Mouse (Mus musculus) neural tube, embryonic 10.5 days (tissue): ENCODE data around the gene Glt1d1.

Source experiments
- DNase-seq: peaks from one replicate; pipeline ENCODE4 v3.0.0-alpha.2; 2017; ENCODE audit warnings: low spot score; ENCODE audit errors: extremely low spot score

Glt1d1 gene

DNA sequence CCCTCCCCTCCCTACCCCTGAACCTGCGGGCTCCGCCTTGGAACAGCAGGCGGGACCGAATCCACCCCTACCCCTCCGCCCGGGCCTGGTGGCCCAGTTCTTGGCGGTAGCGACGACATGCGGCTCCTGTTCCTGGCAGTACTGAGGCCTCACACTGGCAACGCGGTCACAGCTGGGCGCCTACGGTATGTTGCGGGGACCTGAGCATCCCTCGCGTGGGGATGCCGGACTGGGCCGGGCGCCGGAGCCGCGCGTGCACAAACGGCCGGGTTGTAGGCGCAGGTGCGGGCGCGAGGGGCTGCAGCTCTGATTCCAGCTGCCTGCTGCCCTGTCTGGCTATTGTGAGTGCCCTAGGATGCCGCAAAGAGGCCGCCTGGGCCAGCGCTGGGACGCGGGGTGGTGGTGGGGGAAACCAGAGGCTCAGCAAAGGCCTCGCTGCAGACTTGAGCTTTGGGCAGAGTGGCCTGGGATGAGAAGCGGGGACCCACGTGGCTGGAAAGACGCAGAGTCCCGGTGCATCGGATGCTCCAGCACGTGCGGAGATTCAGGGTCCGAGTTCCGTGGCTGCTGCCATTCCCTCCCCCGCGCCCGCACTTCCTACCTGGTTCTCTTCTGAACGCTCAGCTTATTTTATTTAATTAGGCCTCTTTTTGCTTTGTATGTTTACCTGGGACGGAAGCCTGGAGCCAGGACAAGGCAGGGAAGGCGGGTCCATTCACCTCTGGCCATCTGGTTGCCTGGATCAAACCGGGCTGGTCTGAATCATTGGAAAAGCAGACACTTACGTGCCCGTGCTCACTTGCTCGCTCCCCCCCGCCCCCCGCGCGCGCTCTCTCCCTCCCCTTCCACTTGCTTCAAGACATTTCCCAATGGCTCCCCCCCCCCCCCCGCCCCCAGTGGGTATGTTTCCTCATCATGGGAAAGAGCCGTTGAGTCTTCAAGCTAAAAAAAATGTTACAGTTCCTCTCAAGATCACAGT lies at the start of gene Glt1d1, which contains the start of gene Slc15a4:
TSS of gene Glt1d1 (plus strand) at position 96 of the 979 bp plus-strand sequence.
TSS of gene Slc15a4 (minus strand) at position 731 of the 979 bp plus-strand sequence.
- DNase-seq, result peak; percentile 75

- DNase-seq, result no peak
Measured at GRCm38 (mm10) chr5:127583658-127584057, 48.4 kb upstream of the Glt1d1 start.

GRCm38 (mm10) chr5:127587854-127588253 lies 44.2 kb upstream of the Glt1d1 start:
- no peak for DNase-seq

DNA sequence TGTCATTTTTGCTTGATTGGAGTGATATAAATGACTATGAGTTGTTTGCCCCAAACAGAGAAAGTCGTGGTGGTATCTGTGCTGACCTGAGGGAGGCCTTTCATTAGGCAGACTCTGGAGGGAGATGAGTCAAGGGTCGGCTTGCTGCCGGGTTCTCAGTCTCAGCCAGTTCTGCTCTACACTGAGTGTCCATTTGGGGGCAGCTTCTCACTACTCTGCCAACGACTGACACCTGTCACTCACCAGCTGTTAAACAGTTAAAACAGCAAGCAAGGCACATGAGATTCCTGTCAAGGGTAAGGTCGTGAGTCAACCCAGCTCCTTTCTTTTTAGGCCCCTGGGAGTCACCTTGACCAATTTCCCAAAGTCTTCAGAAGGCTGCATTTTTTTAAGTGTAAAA lies 39.7 kb upstream of the Glt1d1 start:
- DNase-seq, result no peak

DNA sequence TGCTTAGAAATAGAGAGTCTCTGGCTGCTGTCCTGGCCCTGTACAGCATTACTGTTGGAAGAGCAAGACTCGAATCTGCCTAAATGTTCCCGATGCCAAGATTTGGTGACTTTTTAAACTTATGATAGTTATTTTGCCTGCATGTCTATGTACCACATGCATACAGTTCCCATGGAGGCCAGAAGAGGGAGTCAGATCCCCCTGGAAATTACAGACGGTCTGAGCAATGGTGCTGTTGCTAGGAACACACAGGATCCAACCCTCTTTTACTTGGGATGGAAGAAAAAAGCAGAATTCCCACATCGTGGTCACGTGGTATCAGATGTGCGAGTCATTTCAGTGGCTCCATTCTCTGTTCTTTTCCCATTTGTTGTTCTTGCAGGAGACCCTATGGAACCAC lies 39.2 kb upstream of the Glt1d1 start:
- DNase-seq, result no peak

GRCm38 (mm10) chr5:127595676-127596075 lies 36.4 kb upstream of the Glt1d1 start:
- no peak for DNase-seq

GRCm38 (mm10) chr5:127596862-127597261 lies 35.2 kb upstream of the Glt1d1 start:
- DNase-seq, result no peak

DNA sequence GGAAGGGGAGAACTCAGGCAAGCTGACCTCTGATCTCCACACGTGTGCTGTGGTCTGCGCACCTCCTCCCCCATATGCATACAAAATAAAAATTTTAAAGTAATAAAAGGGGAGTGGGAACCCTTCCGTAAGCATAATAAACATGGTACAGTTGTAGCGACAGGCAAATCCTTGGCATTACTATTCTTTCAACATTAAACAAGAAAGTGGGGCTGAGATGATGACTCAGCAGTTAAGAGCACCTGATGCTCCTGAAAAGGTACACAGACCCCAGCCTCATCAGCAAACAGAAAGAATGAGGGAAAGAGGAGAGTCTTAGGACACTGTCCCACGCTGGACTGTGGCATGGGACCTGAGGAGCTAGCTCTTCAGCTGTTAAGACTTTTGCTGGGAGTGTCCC lies 29.1 kb upstream of the Glt1d1 start:
- DNase-seq, result no peak

- no peak for DNase-seq
Measured at GRCm38 (mm10) chr5:127607507-127607906, 24.6 kb upstream of the Glt1d1 start.

- DNase-seq, result no peak
Measured at GRCm38 (mm10) chr5:127609191-127609714, 22.8 kb upstream of the Glt1d1 start.

DNA sequence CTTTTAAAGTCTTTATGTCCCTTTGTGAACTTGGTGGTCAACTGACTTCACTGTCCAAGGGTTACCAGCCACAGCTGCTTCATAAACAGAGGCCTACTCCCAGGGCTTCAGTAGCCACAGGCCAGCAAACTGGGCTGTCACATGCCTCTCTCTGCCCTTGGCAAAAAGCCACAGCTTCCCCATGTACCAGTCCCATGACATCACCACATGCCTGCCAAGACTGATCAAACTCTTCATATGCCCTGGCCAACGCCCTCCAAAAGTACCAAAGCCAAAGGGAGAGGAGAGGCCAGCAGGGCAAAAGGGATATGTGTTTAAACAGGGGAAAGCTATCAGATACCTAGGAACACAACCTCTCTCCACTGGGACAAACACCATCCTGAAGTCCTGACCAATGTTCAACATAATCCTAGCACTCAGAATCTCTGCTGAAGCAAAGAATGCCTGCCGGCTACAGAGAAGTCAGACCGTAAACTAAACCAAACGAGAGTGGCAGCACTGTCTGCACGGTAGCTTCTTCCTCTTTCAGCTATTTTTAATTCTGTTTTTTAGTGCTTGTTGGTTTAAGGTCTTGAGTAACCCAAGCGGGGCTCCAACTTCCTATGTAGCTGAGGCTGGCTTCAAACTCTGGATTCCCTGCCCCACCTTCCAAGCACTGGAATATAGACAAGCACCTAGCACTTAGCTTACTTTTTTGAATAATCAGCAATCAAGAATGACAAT lies 21.1 kb upstream of the Glt1d1 start:
- DNase-seq, result no peak

DNA sequence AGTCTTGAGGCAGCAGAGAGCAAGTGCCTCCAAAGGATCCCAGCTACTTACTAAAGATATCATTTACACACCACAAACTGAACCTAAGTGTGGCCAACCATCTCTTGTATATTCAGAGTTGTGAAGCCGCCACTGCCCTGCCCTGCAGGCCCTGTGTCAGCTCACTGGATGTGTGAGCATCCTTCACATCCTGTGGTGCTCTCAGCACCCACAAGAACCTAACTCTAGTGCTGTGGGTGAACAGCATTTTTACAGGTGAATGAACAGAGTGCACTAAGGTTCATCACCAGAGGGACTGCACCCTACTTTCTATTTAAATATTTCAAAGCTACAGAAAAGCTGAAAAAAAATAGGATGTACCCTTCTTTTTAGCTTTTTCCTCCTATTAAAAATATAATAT lies 20.2 kb upstream of the Glt1d1 start:
- no peak for DNase-seq

DNA sequence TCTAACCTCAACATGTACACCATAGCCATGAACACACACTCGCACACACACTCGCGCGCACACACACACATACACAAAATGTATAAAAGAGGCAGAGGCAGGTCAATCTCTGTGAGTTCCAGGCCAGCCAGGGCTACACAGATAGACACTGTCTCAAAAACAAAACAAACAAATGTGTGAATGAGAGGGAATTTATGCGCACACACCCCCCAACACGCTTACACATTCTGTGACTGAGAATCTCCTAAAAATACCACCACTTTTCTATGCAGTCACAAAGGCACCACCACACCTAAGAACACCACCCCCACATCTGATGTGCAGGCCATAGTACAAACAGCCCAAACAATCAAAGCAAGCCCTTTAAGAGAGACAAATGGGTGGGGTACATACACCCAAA lies 19.7 kb upstream of the Glt1d1 start:
- DNase-seq, result no peak

- DNase-seq, result no peak
Measured at GRCm38 (mm10) chr5:127615459-127615858, 16.6 kb upstream of the Glt1d1 start.

DNA sequence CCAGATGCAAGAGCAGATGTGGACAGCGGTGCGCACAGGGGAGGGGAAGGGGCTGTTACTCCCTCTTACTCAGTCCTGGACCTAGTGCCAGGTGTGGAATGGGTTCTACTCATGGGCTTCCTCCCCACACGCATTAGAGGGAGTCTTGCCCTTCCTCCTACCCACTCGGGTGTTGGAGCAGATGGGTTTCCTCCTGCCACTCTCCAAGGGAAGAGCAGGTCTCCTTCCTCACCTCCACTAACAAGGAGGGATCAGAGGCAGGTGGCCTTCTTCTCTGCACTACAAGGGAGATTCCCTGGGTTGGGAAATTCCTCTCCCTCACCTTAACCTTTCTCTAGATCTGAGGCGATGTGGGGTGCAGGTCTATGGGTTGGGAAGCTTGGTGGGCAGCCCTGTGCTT lies 15.9 kb upstream of the Glt1d1 start:
- peak; percentile 16 for DNase-seq

- peak; percentile 98 for DNase-seq
Measured at GRCm38 (mm10) chr5:127616884-127617635, 15.0 kb upstream of the Glt1d1 start.

DNA sequence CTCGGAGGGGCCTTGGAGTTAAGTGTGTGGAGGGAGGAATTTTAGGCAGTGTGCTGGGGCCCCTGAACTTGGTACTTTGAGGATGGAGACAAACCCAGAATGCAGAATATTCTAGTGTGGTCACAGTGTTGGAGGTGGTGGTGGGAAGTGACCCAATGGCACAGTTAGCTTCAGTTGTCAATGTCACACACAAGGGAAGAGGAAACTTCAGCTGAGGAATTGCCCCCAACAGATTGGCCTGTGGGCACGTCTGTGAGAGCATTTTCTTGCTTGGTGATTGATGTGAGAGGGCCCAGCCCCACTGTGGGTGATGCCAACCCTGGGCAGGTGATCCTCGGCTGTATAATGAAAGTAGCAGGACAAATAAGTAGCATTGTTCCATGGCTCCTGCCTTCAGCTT lies 13.2 kb upstream of the Glt1d1 start:
- no peak for DNase-seq

DNA sequence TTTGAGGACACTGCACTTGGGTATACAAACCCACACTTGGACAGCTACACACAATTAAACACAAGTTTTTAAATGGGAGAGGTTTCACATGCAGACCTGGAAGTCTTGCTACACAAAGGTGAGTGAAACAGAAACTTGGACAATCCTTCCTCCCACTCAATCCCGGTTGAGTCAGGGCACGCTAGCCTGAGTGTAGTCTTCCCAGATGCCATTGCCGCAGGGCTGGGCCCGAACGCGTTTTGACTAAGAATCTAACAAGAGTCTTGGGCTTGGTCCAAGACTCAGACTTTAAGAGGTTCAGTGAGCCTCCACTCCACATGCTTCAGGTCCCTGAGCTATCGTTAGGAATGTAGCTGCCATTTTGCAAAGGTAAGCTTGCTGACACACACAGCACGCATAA lies 11.7 kb upstream of the Glt1d1 start:
- no peak for DNase-seq

DNA sequence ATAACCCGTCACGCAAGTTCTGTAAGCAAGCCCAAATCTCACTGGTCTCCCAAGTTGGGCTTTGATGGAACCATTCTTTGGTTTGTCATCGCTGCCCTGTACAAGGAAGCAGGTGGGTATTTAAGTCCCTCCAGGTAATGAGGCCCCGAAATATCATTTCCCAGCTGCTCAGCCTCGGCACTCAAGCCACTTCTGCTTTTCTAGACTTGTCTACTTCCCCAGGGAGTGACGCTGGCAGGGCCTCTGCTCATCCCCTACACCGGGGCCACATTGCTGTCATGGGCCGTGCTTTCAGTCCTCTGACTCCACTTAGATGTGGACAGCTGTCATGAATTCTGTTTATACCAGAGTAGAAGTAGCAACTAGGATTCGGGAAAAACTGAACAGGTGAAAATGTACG lies 11.0 kb upstream of the Glt1d1 start:
- DNase-seq, result no peak

- no peak for DNase-seq
Measured at GRCm38 (mm10) chr5:127624427-127625213, 7.4 kb upstream of the Glt1d1 start.

DNA sequence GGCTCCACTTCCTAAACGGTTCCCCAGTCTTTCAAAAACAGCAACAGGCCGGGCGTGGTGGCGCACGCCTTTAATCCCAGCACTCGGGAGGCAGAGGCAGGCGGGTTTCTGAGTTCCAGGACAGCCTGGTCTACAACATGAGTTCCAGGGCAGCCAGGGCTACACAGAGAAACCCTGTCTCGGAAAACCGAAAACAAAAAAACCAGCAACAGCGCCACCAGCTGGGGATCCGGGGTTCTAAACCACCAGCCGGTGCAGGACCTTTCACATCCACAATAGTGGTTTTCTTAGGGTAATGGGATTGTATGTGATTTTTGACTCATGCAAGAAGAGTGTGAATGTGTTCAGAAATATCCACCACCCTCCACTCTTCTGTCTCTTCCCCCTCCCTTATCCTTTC lies 4.8 kb upstream of the Glt1d1 start:
- DNase-seq, result no peak
